Mouse (Mus musculus) spleen, adult 2 months (tissue): Measurements from ENCODE around the gene D430041D05Rik. TPM values are rescaled to one million over a fixed set of nuclear protein-coding genes. Genes with fewer than 3 reads are reported as not detected.

Experiments used
- DNase-seq, 2 experiments: peaks; one replicate each; pipeline versions ENCODE4 v3.0.0 to v3.0.0-alpha.2; 2012 to 2021; ENCODE audit warnings: low spot score in 2 of 2, low read depth in 1 of 2
- H3K27ac ChIP-seq: fragments of 200-500 bp; 2 replicates; pipeline ENCODE4 v1.5.1; 2012; ENCODE audit warnings: low read length, inconsistent platforms; ENCODE audit not compliant: insufficient read depth
- H3K27me3 ChIP-seq: fragments of 200-500 bp; 2 replicates; pipeline ENCODE4 v1.6.1; 2012; ENCODE audit warnings: mild to moderate bottlenecking, moderate library complexity, low read length, inconsistent platforms; ENCODE audit not compliant: control insufficient read depth, insufficient read depth
- H3K36me3 ChIP-seq: fragments of 200-500 bp; 2 replicates; pipeline ENCODE4 v1.6.1; 2012; ENCODE audit warnings: mild to moderate bottlenecking, low read length, inconsistent platforms; ENCODE audit not compliant: control insufficient read depth, insufficient read depth
- H3K4me1 ChIP-seq: fragments of 200-500 bp; 2 replicates; pipeline ENCODE4 v1.6.1; 2011; ENCODE audit warnings: inconsistent platforms; ENCODE audit not compliant: control insufficient read depth, insufficient read depth, insufficient read length
- H3K4me3 ChIP-seq: fragments of 200-500 bp; 2 replicates; pipeline ENCODE4 v1.5.1; 2011; ENCODE audit warnings: mild to moderate bottlenecking, inconsistent platforms; ENCODE audit not compliant: insufficient read depth, insufficient read length; ENCODE audit errors: extremely low read depth
- CTCF ChIP-seq: fragments of 200-500 bp; IDR thresholded peaks from 2 replicates; pipeline ENCODE4 v1.5.1; 2011; ENCODE audit warnings: mild to moderate bottlenecking, inconsistent platforms; ENCODE audit not compliant: insufficient read depth, insufficient read length, insufficient replicate concordance; ENCODE audit errors: extremely low read depth
- POLR2A ChIP-seq: fragments of 200-500 bp; IDR thresholded peaks from 2 replicates; pipeline ENCODE4 v1.6.1; 2011; ENCODE audit warnings: low read depth, low read length, inconsistent platforms
- WGBS: fragments of 180-500 bp; shearing (Covaris S2); methylation state at CpG from one replicate; pipeline ENCODE4 v1.1.7; 2018; 5-methylcytosine and 5-hydroxymethylcytosine counted together
- polyA plus RNA-seq: library from polyadenylated mRNA; depleted of rRNA; stranded (reverse); fragments of >200 nt; gene quantifications from 2 replicates; pipeline ENCODE4 v1.2.3, GENCODE M21; 2012

Gene D430041D05Rik
- polyA plus RNA-seq, 1 experiment = 0.01 TPM

GRCm38 (mm10) chr2:104356531-104356930 lies 54.3 kb downstream of the D430041D05Rik start:
- Histone ChIP-seq H3K36me3 (no peaks in the 10 kb centered on the region), H3K27ac (no peak overlapping the region), H3K4me1 (no peaks in the 10 kb centered on the region), H3K27me3 (no peaks in the 10 kb centered on the region), H3K4me3 (no peak overlapping the region)
- 70% methylated on average over 4 of the region's 4 CpGs for WGBS
- DNase-seq = no peak
- no peak for TF ChIP-seq POLR2A
- TF ChIP-seq CTCF = no peak

GRCm38 (mm10) chr2:104354117-104354516 lies 56.7 kb downstream of the D430041D05Rik start:
- Histone ChIP-seq H3K27me3 (no peaks in the 10 kb centered on the region), H3K4me3 (no peak overlapping the region), H3K27ac (no peak overlapping the region), H3K36me3 (no peaks in the 10 kb centered on the region), H3K4me1 (no peaks in the 10 kb centered on the region)
- TF ChIP-seq CTCF (no peak), POLR2A (no peak)
- no peak for DNase-seq

- Histone ChIP-seq H3K4me1 (no peaks in the 10 kb centered on the region), H3K27me3 (no peaks in the 10 kb centered on the region), H3K27ac (no peak overlapping the region), H3K36me3 (no peaks in the 10 kb centered on the region), H3K4me3 (no peak overlapping the region)
- no peak for TF ChIP-seq POLR2A
- no peak for TF ChIP-seq CTCF
- WGBS = 85% methylated on average over 1 of the region's 1 CpGs
- DNase-seq = no peak
Measured at GRCm38 (mm10) chr2:104352204-104352493, 58.7 kb downstream of the D430041D05Rik start.

GRCm38 (mm10) chr2:104351415-104352203 lies 59.2 kb downstream of the D430041D05Rik start:
- H3K4me3 ChIP-seq = no peak overlapping the region
- 83% methylated on average over 13 of the region's 13 CpGs for WGBS
- no peak overlapping the region for H3K27ac ChIP-seq
- H3K36me3 ChIP-seq = no peaks in the 10 kb centered on the region
- H3K27me3 ChIP-seq = no peaks in the 10 kb centered on the region
- no peak for DNase-seq
- no peaks in the 10 kb centered on the region for H3K4me1 ChIP-seq
- no peak for TF ChIP-seq CTCF
- no peak for TF ChIP-seq POLR2A

- H3K27ac ChIP-seq = no peak overlapping the region
- H3K36me3 ChIP-seq = no peaks in the 10 kb centered on the region
- no peak overlapping the region for H3K4me3 ChIP-seq
- TF ChIP-seq CTCF (no peak), POLR2A (no peak)
- H3K4me1 ChIP-seq = no peaks in the 10 kb centered on the region
- no peak for DNase-seq
- no peaks in the 10 kb centered on the region for H3K27me3 ChIP-seq
Measured at GRCm38 (mm10) chr2:104337619-104338018, 73.2 kb downstream of the D430041D05Rik start.

GRCm38 (mm10) chr2:104335824-104336223 lies 75.0 kb downstream of the D430041D05Rik start:
- no peak for DNase-seq
- WGBS = 84% methylated on average over 6 of the region's 6 CpGs
- Histone ChIP-seq H3K4me3 (no peak overlapping the region), H3K27me3 (no peaks in the 10 kb centered on the region), H3K36me3 (no peaks in the 10 kb centered on the region), H3K27ac (no peak overlapping the region), H3K4me1 (no peaks in the 10 kb centered on the region)
- TF ChIP-seq POLR2A = no peak
- TF ChIP-seq CTCF = no peak

- Histone ChIP-seq H3K4me1 (no peaks in the 10 kb centered on the region), H3K36me3 (no peaks in the 10 kb centered on the region), H3K27ac (no peak overlapping the region), H3K4me3 (no peak overlapping the region), H3K27me3 (no peaks in the 10 kb centered on the region)
- TF ChIP-seq POLR2A (no peak), CTCF (no peak)
- no peak for DNase-seq
- 70% methylated on average over 5 of the region's 5 CpGs for WGBS
Measured at GRCm38 (mm10) chr2:104333952-104334351, 76.9 kb downstream of the D430041D05Rik start.
